Mouse (Mus musculus) lung, embryonic 16.5 days (tissue): Measurements from ENCODE around the gene Hrh1. TPM values are rescaled to one million over a fixed set of nuclear protein-coding genes. Genes with fewer than 3 reads are reported as not detected.
"Not testable (repeated sequence)": the region's sequence is repeated elsewhere in the genome, so short reads cannot be mapped to it uniquely, and the experiment has no call there.

Source experiments
- ATAC-seq: fragments of 200-750 bp; cut with Nextera tagmentation; 2 replicates; pipeline ENCODE4 v1.8.0; 2017; ENCODE audit warnings: low read depth, mild to moderate bottlenecking, moderate library complexity
- H3K27ac ChIP-seq: fragments of 300-500 bp; sonication (generic); 2 replicates; pipeline ENCODE4 v1.5.1; 2014; ENCODE audit warnings: mild to moderate bottlenecking, control low read depth, low read length
- H3K27me3 ChIP-seq: fragments of 300-500 bp; sonication (generic); 2 replicates; pipeline ENCODE4 v1.6.1; 2014; ENCODE audit warnings: low read depth, low read length, mixed read lengths; ENCODE audit not compliant: control insufficient read depth, insufficient read depth
- H3K36me3 ChIP-seq: fragments of 300-500 bp; sonication (generic); 2 replicates; pipeline ENCODE4 v1.6.1; 2014; ENCODE audit warnings: low read length; ENCODE audit not compliant: control insufficient read depth, insufficient read depth
- H3K4me1 ChIP-seq: fragments of 300-500 bp; sonication (generic); replicated peaks from 2 replicates; pipeline ENCODE4 v1.6.1; 2014; ENCODE audit warnings: low read length, mixed read lengths; ENCODE audit not compliant: control insufficient read depth, insufficient read depth
- H3K4me2 ChIP-seq: fragments of 300-500 bp; sonication (generic); 2 replicates; pipeline ENCODE4 v1.6.1; 2014; ENCODE audit warnings: low read depth, low read length, control low read depth
- H3K4me3 ChIP-seq: fragments of 300-500 bp; sonication (generic); 2 replicates; pipeline ENCODE4 v1.5.1; 2014; ENCODE audit warnings: mild to moderate bottlenecking, low read length, control low read depth
- H3K9ac ChIP-seq: fragments of 300-500 bp; sonication (generic); 2 replicates; pipeline ENCODE4 v1.6.1; 2014; ENCODE audit warnings: low read length, control low read depth
- H3K9me3 ChIP-seq: fragments of 300-500 bp; sonication (generic); 2 replicates; pipeline ENCODE4 v1.6.1; 2016; ENCODE audit warnings: low read length; ENCODE audit not compliant: control insufficient read depth
- WGBS: fragments of 180-500 bp; shearing (Covaris S2); extraction: QIAGEN DNeasy Blood & Tissue Kit; methylation state at CpG from one replicate; pipeline ENCODE4 v1.1.7; 2014; 5-methylcytosine and 5-hydroxymethylcytosine counted together
- polyA plus RNA-seq: library from polyadenylated mRNA; unstranded; fragments of >200 nt; fragmentation: Nextera tagmentation; extraction: Ambion mirVana; gene quantifications from 2 replicates; pipeline ENCODE4 v1.2.1, GENCODE M21; 2015

Gene Hrh1
- polyA plus RNA-seq, 1 experiment from 2014 or later: 0.26 TPM

- H3K9ac ChIP-seq, H3K27me3 ChIP-seq, H3K9me3 ChIP-seq, ATAC-seq, H3K4me2 ChIP-seq, H3K4me3 ChIP-seq, H3K36me3 ChIP-seq, H3K4me1 ChIP-seq, H3K27ac ChIP-seq: not testable (repeated sequence)
- WGBS: 23% methylated on average over 9 of the region's 12 CpGs
These were observed 97.3 kb downstream of the Hrh1 start for GRCm38 (mm10) chr6:114494987-114495386.

- not testable (repeated sequence) for H3K4me1 ChIP-seq, H3K27ac ChIP-seq, ATAC-seq, H3K9ac ChIP-seq, H3K4me2 ChIP-seq, H3K36me3 ChIP-seq, H3K9me3 ChIP-seq, H3K27me3 ChIP-seq, H3K4me3 ChIP-seq
- 19% methylated on average over 16 of the region's 17 CpGs for WGBS
These were observed 116.3 kb downstream of the Hrh1 start for GRCm38 (mm10) chr6:114514038-114514437.

GRCm38 (mm10) chr6:114528709-114529108 lies 131.0 kb downstream of the Hrh1 start:
- no CpG with 5 or more reads among the region's 12 CpGs for WGBS
- not testable (repeated sequence) for H3K4me2 ChIP-seq

More at GRCm38 (mm10) chr6:114528709-114529108, 131.0 kb downstream of the Hrh1 start:
- not testable (repeated sequence) for H3K27me3 ChIP-seq, H3K4me1 ChIP-seq, H3K9me3 ChIP-seq, ATAC-seq, H3K36me3 ChIP-seq, H3K9ac ChIP-seq, H3K27ac ChIP-seq, H3K4me3 ChIP-seq

Other genes with a start within 250 kb of the Hrh1 start
- 0.28 and 0.52 TPM in 2 replicates for gene Slc6a1, start 115.3 kb upstream of the Hrh1 start, polyA plus RNA-seq
- 23.9 and 24.9 TPM in 2 replicates for gene Atg7, start 245.2 kb downstream of the Hrh1 start, polyA plus RNA-seq